Mouse (Mus musculus) common myeloid progenitor, adult 5-6 weeks (primary cell): ENCODE measurements around the gene Erbb3. TPM values are rescaled to one million over a fixed set of nuclear protein-coding genes. Genes with fewer than 3 reads are reported as not detected.
"Not testable (repeated sequence)": the region's sequence is repeated elsewhere in the genome, so short reads cannot be mapped to it uniquely, and the experiment has no call there.

Experiments
- ATAC-seq: replicated peaks from 2 replicates; pipeline ENCODE4 v1.8.0; 2016; ENCODE audit warnings: low read depth, mild to moderate bottlenecking, moderate TSS enrichment, inconsistent platforms; ENCODE audit not compliant: poor library complexity, severe bottlenecking
- total RNA-seq: library from RNA; stranded (forward); fragments of 200-1000, 187-1606 nt; gene quantifications from 2 replicates; pipeline ENCODE4 v1.2.3, GENCODE M21; 2017

The Erbb3 gene
- 1.0 and 1.8 TPM in 2 replicates for total RNA-seq

DNA sequence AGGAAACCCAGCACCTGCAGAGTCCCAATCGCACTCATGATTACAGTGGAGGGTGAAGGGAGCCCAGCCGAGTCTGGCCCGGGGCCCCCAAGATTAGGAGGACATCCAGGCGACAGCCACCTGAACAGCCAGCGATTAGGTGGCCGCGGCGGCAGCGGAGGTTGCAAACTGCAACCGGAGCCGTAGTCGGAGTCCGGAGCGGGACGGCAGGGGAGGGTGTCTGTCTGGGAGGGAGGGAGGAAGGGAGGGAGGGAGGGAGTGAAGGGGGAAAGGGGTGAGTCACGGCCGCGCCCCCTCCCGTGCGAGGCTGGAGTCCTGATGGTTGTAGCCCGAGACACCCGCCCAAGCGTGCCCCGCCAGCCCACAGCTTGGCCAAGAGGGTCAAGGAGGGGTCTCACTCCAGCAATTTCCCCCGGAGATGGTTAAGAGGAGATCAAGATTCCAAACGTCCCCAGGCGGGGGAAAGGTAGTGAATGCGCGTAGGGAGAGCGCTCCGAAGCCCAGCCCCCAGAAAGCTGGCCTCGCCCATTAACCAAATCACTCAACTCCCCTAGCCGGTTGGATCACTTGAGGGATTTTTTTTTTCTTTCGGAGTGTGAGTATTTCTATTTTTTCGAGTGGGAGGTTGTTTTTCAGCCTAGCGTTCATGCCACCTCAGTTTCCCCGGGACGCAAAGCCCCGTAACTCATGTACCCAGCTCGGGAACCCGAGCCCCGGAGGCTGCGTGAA lies at the start of gene Erbb3:
Gene Erbb3 (minus strand): TSS at position 189 of the 729 bp plus-strand sequence.
- peak; percentile 60 for ATAC-seq

DNA sequence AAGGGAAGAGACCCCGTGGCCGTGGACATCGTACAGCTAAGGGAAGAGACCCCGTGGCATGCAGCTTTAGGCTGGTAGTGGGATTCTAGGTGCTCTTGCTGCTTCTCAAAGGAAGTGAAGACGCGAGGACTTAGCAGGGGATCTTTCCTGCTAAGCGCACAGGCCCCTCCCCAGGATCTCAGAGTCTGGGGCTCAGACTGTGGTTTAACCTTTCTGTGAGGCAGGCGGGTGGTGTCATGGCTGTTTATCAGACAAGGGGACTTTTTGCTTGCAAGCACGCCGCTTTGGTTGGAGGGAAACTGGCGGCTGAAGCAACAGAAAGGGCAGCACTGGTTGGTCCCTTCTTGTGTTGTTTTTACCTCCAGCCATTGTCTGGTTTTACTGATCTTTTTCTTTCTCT lies 47.6 kb upstream of the Erbb3 start:
- ATAC-seq = peak; percentile 74

DNA sequence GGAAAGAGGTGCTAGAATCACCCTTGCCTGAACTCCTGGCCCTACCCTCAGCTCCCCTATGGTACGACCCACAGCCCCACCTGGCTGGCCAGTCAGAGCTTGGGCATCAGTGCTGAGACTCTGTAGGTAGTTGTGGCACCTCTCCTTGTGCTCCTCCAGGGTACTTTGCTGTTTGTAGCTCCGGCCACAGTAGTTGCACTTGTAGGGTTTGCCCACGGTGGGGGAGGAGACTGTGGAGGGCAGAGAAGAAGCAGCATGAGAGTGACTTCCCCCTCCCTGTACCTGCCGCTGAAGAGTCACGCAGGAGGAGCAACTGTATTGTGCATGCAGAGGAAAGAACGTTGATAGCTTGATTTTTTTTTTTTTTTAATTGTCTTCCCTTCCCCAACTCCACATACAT lies 47.1 kb upstream of the Erbb3 start:
- peak; percentile 73 for ATAC-seq

DNA sequence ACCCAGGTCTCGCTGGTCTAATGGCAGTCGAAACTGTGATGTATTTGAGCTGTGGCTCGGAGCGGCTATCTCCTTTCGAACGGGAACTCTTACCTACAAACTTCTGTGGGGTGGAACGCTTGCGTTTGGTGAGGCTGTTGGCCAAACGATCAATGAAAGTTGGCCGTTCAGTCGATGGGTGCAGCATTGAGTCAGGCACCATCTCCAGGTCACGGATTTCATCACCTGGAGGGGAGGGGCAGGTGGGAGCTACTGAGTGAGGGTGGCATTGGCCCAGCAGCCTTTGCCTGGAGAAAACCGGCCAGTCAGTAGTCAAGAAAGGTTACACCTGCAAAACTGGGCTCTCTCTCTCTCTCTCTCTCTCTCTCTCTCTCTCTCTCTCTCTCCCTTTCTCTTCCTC lies 46.2 kb upstream of the Erbb3 start:
- no peak for ATAC-seq

DNA sequence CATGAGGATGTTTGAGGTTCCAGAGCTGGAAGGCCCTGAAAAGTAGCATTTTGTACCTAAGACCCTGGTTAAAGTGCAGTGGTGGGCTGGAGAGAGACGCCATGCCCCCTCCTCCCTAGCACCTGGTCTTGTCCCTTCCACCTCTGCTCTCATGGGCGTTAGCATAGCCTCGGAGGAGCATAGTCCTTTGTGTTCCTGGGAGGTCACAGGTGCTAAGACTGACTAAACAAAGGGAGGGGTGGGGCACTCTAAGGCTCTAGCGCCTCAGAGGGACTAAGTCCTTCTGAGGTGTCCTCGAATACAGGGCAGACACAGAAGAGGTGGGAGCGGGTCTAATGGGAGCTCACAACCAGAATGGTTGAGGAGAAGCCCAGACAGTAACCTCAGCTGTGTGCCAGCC lies 42.1 kb upstream of the Erbb3 start:
- no peak for ATAC-seq

DNA sequence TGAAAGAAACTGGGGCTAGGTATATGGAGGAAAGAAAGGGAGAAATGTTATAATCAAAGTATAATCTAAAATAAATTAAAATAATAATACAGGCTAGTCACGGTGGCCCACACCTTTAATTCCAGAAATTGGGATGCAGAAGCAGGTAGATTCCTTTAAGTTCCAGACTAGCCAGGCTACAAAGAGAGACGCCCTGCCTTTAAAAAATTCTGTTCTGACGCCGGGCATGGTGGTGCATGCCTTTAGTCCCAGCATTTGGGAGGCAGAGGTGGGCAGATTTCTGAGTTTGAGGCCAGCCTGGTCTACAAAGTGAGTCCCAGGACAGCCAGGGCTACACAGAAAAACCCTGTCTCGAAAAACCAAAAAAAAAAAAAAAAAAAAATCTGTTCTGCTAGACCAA lies 40.9 kb upstream of the Erbb3 start:
- not testable (repeated sequence) for ATAC-seq

DNA sequence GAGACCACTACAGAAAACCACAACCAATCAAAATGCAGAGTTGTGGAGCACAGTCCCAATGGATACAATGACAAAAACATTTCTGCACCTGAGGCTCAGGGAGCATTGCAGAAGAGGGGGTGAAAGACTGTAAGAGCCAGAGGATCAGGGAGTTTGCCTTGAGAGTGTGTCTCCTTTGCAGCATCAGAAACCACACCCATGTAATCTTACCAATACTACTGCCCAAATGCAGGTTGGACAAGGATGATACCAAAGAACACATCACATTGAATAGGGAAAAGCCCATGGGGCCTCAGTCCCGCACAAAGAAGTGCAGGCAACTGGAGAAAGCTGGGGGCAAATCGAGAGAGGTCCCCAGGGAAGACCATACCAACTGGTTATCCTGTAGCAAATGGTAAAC lies 40.3 kb upstream of the Erbb3 start:
- no peak for ATAC-seq

DNA sequence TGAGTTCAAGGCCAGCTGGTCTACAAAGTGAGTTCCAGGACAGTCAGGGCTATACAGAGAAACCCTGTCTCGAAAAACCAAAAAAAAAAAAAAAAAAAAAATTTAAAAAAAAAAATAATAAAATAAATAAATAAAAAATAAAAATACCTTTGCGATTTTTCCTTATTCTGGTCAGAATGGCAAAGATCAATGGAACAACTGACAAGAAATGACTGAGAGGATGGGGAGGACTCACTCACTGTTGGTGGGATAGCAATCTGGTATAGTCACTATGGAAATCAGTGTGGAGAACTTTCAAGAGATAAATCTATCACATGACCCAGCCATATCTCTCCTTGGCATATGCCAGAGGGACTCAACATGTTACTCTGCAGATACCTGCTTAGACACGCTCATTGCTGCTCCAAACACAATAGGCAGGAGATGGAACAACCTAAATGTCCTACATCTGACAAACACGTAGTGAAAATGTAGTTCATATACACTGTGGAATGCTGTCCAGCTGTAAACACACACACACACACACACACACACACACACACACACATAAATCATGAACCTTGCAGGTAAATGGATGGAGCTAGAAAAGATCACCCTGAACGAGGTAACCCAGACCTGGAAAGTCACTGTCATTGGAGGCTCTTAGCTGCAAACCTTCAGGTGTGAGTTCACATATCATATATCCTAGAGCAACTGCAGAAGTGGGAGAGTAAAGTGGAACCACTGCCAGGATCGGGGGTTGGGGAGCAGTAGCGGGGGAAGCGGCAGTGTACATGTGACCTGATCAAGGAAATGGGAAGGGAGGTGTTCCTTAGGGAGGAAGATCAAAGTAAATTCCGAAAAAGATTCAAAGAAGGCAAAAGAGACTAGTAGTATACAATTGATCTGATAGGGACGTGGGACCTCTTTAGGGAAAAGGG lies 38.2 kb upstream of the Erbb3 start:
- no peak for ATAC-seq

DNA sequence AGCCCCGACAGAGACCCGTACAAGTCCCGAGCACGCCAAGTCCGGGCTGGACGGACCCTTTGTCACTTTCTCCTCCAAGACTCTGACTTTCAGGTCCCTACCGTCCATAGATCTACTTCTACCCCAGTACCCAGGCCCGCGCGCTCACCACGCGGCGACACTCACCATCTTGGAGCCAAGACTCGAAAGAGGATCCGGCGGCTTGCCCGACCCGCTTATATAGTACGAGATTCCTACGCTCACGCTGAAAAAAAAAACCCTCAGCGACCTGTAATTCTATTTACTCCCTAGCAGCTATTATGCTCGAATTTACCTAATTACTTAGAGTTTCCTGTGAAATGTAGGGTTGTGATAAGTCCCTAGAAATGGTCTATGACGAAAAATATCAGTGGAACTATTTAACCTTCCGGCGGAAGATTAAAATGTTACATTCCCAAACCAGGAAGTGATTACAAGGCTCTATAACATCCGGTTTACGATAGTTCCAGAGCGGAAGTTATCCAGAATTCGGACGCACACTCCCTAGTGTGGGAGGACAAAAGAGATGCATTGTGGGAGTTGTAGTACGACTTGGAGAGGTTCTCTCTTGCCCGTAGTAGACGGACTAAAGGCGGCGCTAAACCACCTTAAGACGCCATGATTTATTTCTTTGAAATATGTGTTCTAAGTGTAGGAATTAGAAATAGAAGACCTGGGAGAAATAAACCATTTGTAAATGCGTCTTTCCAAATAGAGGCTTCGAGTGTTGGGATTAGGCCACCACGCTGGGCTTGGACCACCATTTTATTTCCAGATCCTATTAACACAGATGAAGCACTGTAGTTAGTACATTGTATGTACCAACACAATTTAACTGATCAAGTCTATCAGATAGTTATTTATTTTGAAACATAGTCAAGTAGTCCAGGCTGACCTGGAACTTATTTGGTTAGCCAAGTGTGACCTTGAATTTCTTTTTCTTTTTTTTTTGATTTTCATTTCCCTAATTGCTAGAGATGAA lies 37.2 kb upstream of the Erbb3 start, which contains the start of gene Rps26:
Gene Rps26 (minus strand): TSS at position 437 of the 1,000 bp plus-strand sequence.
- peak; percentile 97 for ATAC-seq

DNA sequence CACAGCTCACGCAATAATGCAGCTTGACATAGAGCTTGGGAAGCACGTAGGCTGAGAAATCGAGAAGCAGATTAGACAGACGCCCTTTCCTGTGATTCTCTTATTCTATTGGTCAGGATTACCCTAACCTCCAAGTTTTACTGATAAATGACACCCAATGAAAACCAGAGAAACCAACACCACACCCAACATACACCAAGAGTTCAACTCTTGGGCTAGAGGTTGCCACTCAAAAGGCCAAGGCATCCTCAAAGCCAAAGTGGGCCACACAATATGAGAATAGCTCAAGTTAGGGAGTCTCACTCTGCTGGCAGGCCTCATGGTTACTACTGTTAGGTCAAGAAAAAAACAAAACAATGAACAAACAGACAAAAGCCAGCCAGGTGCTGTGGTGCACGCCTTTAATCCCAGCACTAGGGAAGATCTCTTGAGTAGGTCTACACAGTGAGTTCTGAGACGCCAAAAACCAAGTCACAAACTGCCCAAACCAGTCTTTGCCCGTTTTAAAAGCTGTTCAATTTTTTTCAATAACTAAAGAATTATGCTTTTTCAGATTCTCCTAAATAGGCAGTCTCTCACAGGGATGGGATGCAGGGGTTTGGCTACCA lies 35.9 kb upstream of the Erbb3 start:
- no peak for ATAC-seq

DNA sequence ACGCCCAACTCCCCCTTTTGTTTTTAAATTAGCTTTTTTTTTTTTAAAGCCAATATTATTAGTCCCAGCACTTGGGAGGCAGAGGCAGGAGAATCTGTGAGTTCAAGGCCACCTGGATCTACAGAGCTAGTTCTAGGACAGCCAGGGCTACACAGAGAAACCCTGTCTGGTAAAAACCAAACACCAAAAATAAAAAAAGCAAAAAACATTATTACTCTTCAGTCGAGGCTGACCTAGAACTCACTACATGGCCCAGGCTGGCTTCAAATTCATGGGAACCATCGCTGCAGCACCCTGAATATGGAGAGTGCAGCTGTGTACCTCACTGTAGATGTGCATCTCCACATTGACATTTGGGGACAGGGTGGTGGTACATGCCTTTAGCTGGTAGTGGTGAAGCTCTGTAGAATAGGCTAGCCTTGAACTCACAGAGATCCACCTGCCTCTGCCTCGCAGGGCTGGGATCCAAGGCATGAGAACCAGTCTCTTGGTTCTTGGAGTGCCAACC lies 33.7 kb upstream of the Erbb3 start:
- ATAC-seq = not testable (repeated sequence)

DNA sequence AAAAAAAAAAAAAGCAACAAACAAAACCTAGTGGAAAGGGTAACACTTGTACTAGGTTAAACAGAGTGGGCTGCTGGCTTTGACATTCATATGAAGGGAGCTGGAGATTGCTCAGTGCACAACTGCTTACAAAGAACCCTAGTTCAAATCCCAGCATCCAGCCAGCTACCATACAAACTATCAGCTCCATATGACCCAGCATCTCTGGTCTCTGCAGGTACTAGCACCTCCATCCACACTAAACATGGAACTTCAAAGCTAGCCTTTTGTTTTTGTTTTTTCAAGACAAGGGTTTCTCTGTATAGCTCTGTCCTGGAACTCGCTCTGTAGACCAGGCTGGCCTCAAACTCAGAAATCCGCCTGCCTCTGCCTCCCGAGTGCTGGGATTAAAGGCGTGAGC lies 33.2 kb upstream of the Erbb3 start:
- no peak for ATAC-seq

DNA sequence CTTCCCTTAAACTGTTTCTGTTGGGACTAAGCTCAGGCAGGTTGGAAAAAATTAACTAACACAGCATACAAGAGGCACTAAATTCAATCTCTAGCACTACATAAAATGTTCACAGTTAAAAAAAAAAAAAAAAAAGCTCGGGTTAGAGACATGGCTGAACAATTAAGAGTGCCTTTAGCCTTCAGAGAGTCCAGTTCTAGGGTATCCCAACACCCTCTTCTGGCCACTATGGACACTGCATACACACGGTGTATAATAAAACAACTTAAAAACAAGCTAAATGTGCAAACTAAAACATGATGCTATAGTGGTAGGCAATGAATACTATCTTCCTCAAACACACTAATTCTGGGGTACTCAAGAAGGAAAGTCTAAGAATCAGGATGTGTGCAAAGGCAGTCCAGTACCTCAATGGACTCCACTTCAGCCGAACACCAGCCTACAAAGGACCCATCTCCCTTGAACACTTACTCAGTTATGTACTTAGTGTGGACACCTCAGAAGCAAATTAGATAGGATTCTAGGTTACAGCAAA lies 32.6 kb upstream of the Erbb3 start:
- ATAC-seq = no peak

DNA sequence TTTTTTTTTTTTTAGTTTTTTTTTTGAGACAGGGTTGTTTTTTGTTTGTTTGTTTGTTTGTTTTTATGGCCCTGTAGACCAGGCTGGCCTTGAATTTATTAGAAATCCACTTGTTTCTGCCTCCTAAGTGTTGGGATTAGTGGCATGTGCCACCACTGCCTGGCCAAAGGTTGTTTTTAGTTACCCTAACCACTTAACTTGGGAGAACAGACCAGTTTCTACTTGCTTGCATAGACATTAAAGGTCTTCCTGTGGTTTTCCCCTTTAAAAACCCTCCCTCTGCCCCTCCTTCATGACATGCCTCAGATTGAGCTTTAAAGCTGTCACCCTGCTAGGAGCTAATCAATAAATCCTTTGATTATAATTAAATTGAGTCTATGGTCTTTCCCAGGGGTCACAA lies 30.8 kb upstream of the Erbb3 start:
- no peak for ATAC-seq

DNA sequence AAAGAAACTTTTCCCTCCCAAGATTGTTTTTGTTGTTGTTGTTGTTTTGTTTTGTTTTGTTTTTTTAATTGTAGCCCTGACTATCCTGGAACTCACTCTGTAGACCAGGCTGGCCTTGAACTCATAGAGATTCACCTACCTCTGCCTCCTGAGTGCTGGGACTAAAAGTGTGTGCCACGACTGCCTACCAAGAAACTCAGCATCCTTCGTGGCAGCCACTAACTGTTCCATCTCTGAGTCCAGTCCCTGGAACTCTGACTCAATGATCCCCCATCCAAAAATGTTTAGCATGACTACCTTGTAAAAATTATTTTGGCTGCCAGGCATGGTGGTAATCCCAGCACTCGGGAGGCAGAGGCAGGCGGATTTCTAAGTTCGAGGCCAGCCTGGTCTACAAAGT lies 29.7 kb upstream of the Erbb3 start:
- not testable (repeated sequence) for ATAC-seq

DNA sequence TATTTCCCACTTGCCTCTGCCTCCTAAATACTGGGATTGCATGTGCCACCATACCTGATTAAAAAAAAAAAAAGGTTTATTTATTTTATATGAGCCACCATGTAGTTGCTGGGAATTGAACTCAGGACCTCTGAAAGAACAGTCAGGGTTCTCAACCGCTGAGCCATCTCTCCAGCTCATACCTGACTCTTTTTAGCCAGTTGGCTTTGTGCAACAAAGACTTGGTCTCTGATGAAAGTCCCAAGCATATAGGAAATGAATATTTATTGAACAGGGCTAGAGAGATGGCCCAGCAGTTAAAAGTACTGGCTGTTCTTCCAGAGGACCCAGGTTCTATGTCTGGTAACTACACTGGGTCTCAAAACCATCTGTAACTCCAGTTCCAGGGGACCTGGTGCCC lies 29.1 kb upstream of the Erbb3 start:
- ATAC-seq = no peak

DNA sequence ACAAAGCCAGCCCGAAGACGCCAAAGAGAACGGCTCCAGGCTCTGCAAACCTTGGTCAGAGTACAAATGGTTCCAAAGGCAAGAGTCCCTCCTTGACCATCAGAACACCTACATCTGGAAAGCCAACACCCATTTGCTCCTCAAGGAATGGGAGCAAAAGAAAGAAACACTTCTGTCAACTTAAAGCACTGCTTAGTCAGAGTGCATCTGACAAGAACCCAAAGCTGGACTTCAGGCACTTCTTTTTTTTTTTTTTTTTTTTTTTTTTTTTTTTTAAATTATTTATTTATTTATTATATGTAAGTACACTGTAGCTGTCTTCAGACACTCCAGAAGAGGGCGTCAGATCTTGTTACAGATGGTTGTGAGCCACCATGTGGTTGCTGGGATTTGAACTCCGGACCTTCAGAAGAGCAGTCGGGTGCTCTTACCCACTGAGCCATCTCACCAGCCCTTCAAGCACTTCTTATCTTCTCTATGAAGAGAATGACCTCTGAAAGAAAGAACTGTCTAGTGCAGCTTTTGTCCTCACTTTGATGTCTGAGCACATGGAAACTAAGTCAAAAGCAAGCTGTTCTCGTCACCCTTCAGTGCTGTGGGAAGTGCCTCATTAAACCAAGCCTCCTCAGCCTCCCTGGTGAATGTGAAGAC lies 26.5 kb upstream of the Erbb3 start:
- not testable (repeated sequence) for ATAC-seq

DNA sequence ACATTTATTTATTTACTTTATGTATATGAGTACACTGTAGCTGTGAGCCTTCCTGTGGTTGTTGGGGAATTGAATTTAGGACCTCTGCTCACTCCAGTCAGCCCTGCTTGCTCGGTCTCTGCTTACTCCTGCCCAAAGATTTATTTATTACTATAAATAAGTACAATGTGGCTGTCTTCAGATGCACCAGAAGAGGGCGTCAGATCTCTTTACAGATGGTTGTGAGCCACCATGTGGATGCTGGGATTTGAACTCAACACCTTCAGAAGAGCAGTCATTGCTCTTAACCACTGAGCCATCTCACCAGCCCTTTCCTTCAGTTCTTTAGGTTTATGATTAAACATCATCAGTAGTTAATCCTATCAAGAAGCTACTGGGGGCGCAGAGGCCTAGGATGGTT lies 25.5 kb upstream of the Erbb3 start:
- no peak for ATAC-seq

DNA sequence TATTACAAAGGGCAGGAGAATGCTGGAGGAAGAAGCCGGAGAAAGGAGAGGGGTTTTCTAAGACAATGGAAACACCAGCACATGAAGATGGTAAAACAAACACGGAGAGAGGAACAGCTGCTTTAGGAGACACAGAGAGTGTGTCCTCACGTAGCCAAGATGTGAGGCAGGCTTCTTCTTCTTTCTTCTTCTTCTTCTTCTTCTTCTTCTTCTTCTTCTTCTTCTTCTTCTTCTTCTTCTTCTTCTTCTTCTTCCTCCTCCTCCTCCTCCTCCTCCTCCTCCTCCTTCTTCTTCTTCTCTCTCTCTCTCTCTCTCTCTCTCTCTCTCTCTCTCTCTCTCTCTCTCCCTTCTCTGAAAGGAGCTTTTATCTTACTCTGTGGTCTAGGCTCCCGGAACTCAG lies 24.4 kb upstream of the Erbb3 start:
- ATAC-seq = not testable (repeated sequence)
